Mouse (Mus musculus) embryonic facial prominence, embryonic 12.5 days (tissue): Measurements from ENCODE around the gene Tmem231. TPM values are rescaled to one million over a fixed set of nuclear protein-coding genes. Genes with fewer than 3 reads are reported as not detected.

Source experiments
- ATAC-seq: fragments of 200-750 bp; cut with Nextera tagmentation; 2 replicates; pipeline ENCODE4 v1.8.0; 2017; ENCODE audit not compliant: insufficient number of reproducible peaks, insufficient read depth, low FRiP score, low TSS enrichment
- H3K27ac ChIP-seq: fragments of 300-500 bp; sonication (generic); 2 replicates; pipeline ENCODE4 v1.5.1; 2016; ENCODE audit warnings: mild to moderate bottlenecking
- H3K27me3 ChIP-seq: fragments of 300-500 bp; sonication (generic); 2 replicates; pipeline ENCODE4 v1.6.1; 2016; ENCODE audit warnings: mild to moderate bottlenecking, moderate library complexity
- H3K36me3 ChIP-seq: fragments of 300-500 bp; sonication (generic); 2 replicates; pipeline ENCODE4 v1.6.1; 2016; ENCODE audit warnings: mild to moderate bottlenecking
- H3K4me1 ChIP-seq: fragments of 300-500 bp; sonication (generic); 2 replicates; pipeline ENCODE4 v1.6.1; 2016
- H3K4me2 ChIP-seq: fragments of 300-500 bp; sonication (generic); replicated peaks from 2 replicates; pipeline ENCODE4 v1.6.1; 2016; ENCODE audit warnings: mild to moderate bottlenecking, moderate library complexity
- H3K4me3 ChIP-seq: fragments of 300-500 bp; sonication (generic); 2 replicates; pipeline ENCODE4 v1.5.1; 2016; ENCODE audit warnings: mild to moderate bottlenecking
- H3K9ac ChIP-seq: fragments of 300-500 bp; sonication (generic); 2 replicates; pipeline ENCODE4 v1.6.1; 2016; ENCODE audit warnings: mild to moderate bottlenecking, moderate library complexity
- H3K9me3 ChIP-seq: fragments of 300-500 bp; sonication (generic); 2 replicates; pipeline ENCODE4 v1.6.1; 2016; ENCODE audit warnings: mild to moderate bottlenecking, moderate library complexity
- WGBS: fragments of 180-500 bp; shearing (Covaris S2); methylation state at CpG from one replicate; pipeline ENCODE4 v1.1.7; 2016; 5-methylcytosine and 5-hydroxymethylcytosine counted together
- polyA plus RNA-seq: library from polyadenylated mRNA; unstranded; fragments of >200 nt; fragmentation: Nextera tagmentation; extraction: Ambion mirVana; gene quantifications from 2 replicates; pipeline ENCODE4 v1.2.1, GENCODE M21; 2016

Tmem231 gene
- polyA plus RNA-seq, 1 experiment from 2014 or later: 22.2 TPM

- no peak for ATAC-seq
- Histone ChIP-seq H3K27me3 (peaks cover 24% of the 10 kb centered on the region), H3K36me3 (no peaks in the 10 kb centered on the region), H3K4me2 (no peak overlapping the region), H3K27ac (no peak overlapping the region), H3K4me1 (peaks cover 8% of the 10 kb centered on the region), H3K9ac (no peak overlapping the region), H3K4me3 (no peak overlapping the region), H3K9me3 (0 out of 2 replicates have a peak, but pooled peaks cover 3% of the 10 kb centered on the region)
- WGBS: 86% methylated on average over 7 of the region's 7 CpGs
These were observed 38.7 kb downstream of the Tmem231 start for GRCm38 (mm10) chr8:111894955-111895354.

GRCm38 (mm10) chr8:111892615-111893014 is 41.1 kb downstream of the Tmem231 start:
- ATAC-seq: no peak
- no peak overlapping the region for H3K4me3 ChIP-seq
- peaks cover 17% of the 10 kb centered on the region for H3K4me1 ChIP-seq
- H3K9me3 ChIP-seq: 0 out of 2 replicates have a peak, but pooled peaks cover 3% of the 10 kb centered on the region
- H3K27ac ChIP-seq: no peak overlapping the region
- H3K9ac ChIP-seq: no peak overlapping the region
- H3K27me3 ChIP-seq: peaks cover 41% of the 10 kb centered on the region
- no peak overlapping the region for H3K4me2 ChIP-seq
- 60% methylated on average over 5 of the region's 5 CpGs for WGBS
- H3K36me3 ChIP-seq: no peaks in the 10 kb centered on the region

GRCm38 (mm10) chr8:111891983-111892382 is 41.7 kb downstream of the Tmem231 start:
- WGBS: 13% methylated on average over 8 of the region's 8 CpGs
- peaks cover 17% of the 10 kb centered on the region for H3K4me1 ChIP-seq
- no peak overlapping the region for H3K4me3 ChIP-seq
- H3K9ac ChIP-seq: no peak overlapping the region
- ATAC-seq: no peak
- H3K4me2 ChIP-seq: no peak overlapping the region
- H3K36me3 ChIP-seq: no peaks in the 10 kb centered on the region
- 0 out of 2 replicates have a peak, but pooled peaks cover 3% of the 10 kb centered on the region for H3K9me3 ChIP-seq
- peaks cover 41% of the 10 kb centered on the region for H3K27me3 ChIP-seq
- H3K27ac ChIP-seq: no peak overlapping the region

- H3K36me3 ChIP-seq: no peaks in the 10 kb centered on the region
- no peak overlapping the region for H3K9ac ChIP-seq
- H3K27ac ChIP-seq: no peak overlapping the region
- peaks cover 17% of the 10 kb centered on the region for H3K4me1 ChIP-seq
- no peak overlapping the region for H3K4me3 ChIP-seq
- ATAC-seq: no peak
- 63% methylated on average over 6 of the region's 6 CpGs for WGBS
- H3K9me3 ChIP-seq: 0 out of 2 replicates have a peak, but pooled peaks cover 3% of the 10 kb centered on the region
- H3K4me2 ChIP-seq: no peak overlapping the region
- H3K27me3 ChIP-seq: peaks cover 47% of the 10 kb centered on the region
These were observed 42.8 kb downstream of the Tmem231 start for GRCm38 (mm10) chr8:111890911-111891303.

- Histone ChIP-seq H3K4me3 (peak overlapping the region; percentile 33), H3K4me2 (peak overlapping the region; percentile 56), H3K36me3 (no peaks in the 10 kb centered on the region), H3K9ac (0 out of 2 replicates have a peak overlapping the region, but pooled peaks have one; percentile 24), H3K27ac (no peak overlapping the region), H3K9me3 (0 out of 2 replicates have a peak, but pooled peaks cover 3% of the 10 kb centered on the region), H3K4me1 (peaks cover 17% of the 10 kb centered on the region), H3K27me3 (peaks cover 47% of the 10 kb centered on the region)
- ATAC-seq: no peak
- 11% methylated on average over 86 of the region's 86 CpGs for WGBS
These were observed 43.5 kb downstream of the Tmem231 start for GRCm38 (mm10) chr8:111889931-111890910.

GRCm38 (mm10) chr8:111888091-111888650 is 45.5 kb downstream of the Tmem231 start:
- ATAC-seq: no peak
- no peak overlapping the region for H3K4me2 ChIP-seq
- no peak overlapping the region for H3K27ac ChIP-seq
- H3K4me3 ChIP-seq: no peak overlapping the region
- H3K36me3 ChIP-seq: no peaks in the 10 kb centered on the region
- peaks cover 17% of the 10 kb centered on the region for H3K4me1 ChIP-seq
- no peak overlapping the region for H3K9ac ChIP-seq
- H3K9me3 ChIP-seq: no peaks in the 10 kb centered on the region
- peaks cover 47% of the 10 kb centered on the region for H3K27me3 ChIP-seq
- WGBS: 43% methylated on average over 7 of the region's 7 CpGs

- H3K27me3 ChIP-seq: peaks cover 46% of the 10 kb centered on the region
These were observed 46.2 kb downstream of the Tmem231 start for GRCm38 (mm10) chr8:111887479-111887878.

GRCm38 (mm10) chr8:111883615-111884014 is 50.1 kb downstream of the Tmem231 start:
- peaks cover 7% of the 10 kb centered on the region; the same call in 1 of the 2 replicates for H3K4me1 ChIP-seq
- no peak for ATAC-seq
- H3K9ac ChIP-seq: no peak overlapping the region
- no peaks in the 10 kb centered on the region for H3K36me3 ChIP-seq
- WGBS: 81% methylated on average over 4 of the region's 4 CpGs
- no peak overlapping the region for H3K27ac ChIP-seq
- peaks cover 12% of the 10 kb centered on the region for H3K27me3 ChIP-seq
- no peaks in the 10 kb centered on the region for H3K9me3 ChIP-seq
- H3K4me3 ChIP-seq: no peak overlapping the region
- no peak overlapping the region for H3K4me2 ChIP-seq

More at GRCm38 (mm10) chr8:111887479-111887878, 46.2 kb downstream of the Tmem231 start:
- no peak for ATAC-seq
- no peaks in the 10 kb centered on the region for H3K36me3 ChIP-seq
- H3K4me1 ChIP-seq: peaks cover 17% of the 10 kb centered on the region
- H3K27ac ChIP-seq: no peak overlapping the region
- WGBS: 88% methylated on average over 1 of the region's 1 CpGs
- no peak overlapping the region for H3K4me3 ChIP-seq
- no peak overlapping the region for H3K4me2 ChIP-seq
- H3K9me3 ChIP-seq: no peaks in the 10 kb centered on the region
- no peak overlapping the region for H3K9ac ChIP-seq

- WGBS: 2% methylated on average over 2 of the region's 2 CpGs
- Histone ChIP-seq H3K27ac (no peak overlapping the region), H3K27me3 (0 out of 2 replicates have a peak, but pooled peaks cover 2% of the 10 kb centered on the region), H3K36me3 (no peaks in the 10 kb centered on the region), H3K4me1 (no peaks in the 10 kb centered on the region), H3K9ac (no peak overlapping the region), H3K9me3 (no peaks in the 10 kb centered on the region), H3K4me2 (no peak overlapping the region), H3K4me3 (no peak overlapping the region)
- no peak for ATAC-seq
These were observed 52.1 kb downstream of the Tmem231 start for GRCm38 (mm10) chr8:111881591-111881990.

GRCm38 (mm10) chr8:111877711-111878110 is 56.0 kb downstream of the Tmem231 start:
- Histone ChIP-seq H3K27me3 (no peaks in the 10 kb centered on the region), H3K9me3 (no peaks in the 10 kb centered on the region), H3K4me2 (no peak overlapping the region), H3K9ac (no peak overlapping the region), H3K4me3 (no peak overlapping the region), H3K4me1 (peaks cover 4% of the 10 kb centered on the region; the same call in 1 of the 2 replicates), H3K27ac (no peak overlapping the region), H3K36me3 (no peaks in the 10 kb centered on the region)
- no peak for ATAC-seq
- 66% methylated on average over 9 of the region's 9 CpGs for WGBS

GRCm38 (mm10) chr8:111876355-111876948 is 57.2 kb downstream of the Tmem231 start, which contains the start of gene Tmem170:
TSS of gene Tmem170 (minus strand) at chr8:111876750.
- peak; percentile 96 for ATAC-seq
- Histone ChIP-seq H3K36me3 (no peaks in the 10 kb centered on the region), H3K9ac (peak within 1 kb of the TSS; percentile 66), H3K27ac (peak within 1 kb of the TSS; percentile 79), H3K9me3 (no peaks in the 10 kb centered on the region), H3K4me1 (peaks cover 4% of the 10 kb centered on the region; the same call in 1 of the 2 replicates), H3K4me2 (peak within 1 kb of the TSS; percentile 71), H3K4me3 (peak within 1 kb of the TSS; percentile 63), H3K27me3 (no peaks in the 10 kb centered on the region)
- under 1% methylated on average over 52 of the region's 53 CpGs for WGBS
